Mouse (Mus musculus) urinary bladder, adult 2 months (tissue): Measurements from ENCODE around the gene Ctnnd1. TPM values are rescaled to one million over a fixed set of nuclear protein-coding genes. Genes with fewer than 3 reads are reported as not detected.

Experiments used
- DNase-seq: peaks from one replicate; pipeline ENCODE4 v3.0.0; 2022; ENCODE audit warnings: low spot score
- polyA plus RNA-seq: library from polyadenylated mRNA; depleted of rRNA; stranded (reverse); fragments of >200 nt; gene quantifications from 2 replicates; pipeline ENCODE4 v1.2.3, GENCODE M21; 2012

Ctnnd1 gene
- polyA plus RNA-seq, 1 experiment, result 85.0 TPM

GRCm38 (mm10) chr2:84647051-84647568 lies 3.5 kb downstream of the Ctnnd1 start:
- DNase-seq, result no peak

DNA sequence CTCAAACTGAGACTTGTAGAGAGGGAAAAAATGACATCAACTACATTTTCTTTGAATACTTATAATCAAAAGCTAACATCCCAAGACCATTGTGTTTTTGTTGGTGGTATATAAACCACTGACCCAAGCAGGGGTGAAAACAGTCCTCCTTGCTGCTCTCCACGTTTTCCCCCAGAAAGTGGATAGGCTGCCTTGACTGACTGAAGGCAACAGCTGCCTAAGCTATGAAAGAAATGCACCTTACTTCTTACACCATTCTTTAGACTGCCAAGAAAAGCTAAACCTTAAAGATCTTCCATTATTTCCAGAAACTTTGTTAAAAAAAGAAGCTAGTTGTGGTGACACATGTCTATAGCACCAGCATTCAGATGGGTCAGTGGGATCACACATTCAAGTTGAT lies 4.4 kb downstream of the Ctnnd1 start:
- no peak for DNase-seq

DNA sequence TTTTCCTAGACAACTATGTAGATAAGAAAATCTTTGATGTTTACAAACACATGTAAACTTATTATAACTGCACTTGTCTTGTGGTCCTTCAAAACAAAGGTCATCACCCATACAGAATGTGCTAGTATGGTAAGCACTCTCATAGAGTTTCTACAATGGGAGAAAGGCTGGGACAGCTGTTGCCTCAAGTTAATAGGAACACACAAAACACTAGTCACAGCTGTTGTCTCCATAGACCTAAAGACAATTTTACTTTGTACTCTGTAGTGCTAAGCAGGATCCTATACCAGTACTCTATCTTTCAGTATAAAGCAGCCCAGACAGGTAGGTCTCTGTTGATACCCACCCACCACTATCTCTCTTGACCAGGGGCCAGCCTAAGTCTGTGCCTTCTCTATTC lies 9.7 kb downstream of the Ctnnd1 start:
- DNase-seq, result no peak

DNA sequence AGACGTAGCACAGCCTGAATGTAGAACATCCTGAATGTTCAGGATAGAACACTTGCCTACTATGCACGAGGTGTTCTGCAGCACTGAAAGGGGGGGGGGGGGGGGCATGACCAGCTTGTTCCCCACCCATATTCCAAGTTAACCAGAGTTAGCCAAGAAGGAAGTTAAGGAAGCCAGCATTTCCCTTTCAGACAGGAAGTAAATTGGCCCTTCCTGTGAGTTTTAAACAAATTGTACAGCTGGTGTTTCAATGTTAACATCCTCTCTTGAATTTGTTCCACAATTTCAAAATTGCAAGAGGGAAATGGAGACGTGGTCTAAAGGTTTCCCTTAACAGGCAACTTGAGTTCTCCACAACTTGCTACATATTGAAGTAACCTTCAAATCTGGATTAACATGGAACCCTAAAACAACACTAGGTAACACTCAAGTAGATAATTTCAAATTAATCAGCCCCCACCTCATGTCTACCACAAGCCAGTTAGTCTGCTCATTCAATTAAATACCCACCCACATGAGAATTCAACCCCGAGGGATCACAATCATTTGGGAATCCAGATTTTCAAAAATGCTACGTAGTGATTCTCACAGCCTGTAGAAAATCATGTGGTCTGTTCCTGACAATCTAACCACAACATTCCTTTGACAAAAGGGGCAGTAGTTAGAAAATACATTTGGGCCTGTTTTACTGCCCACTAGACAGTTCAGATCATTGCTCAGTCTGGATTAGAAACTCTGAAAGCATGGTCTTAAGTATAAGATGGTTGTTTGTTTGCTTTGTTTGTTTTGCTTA lies 11.9 kb downstream of the Ctnnd1 start:
- DNase-seq, result no peak

GRCm38 (mm10) chr2:84637452-84638165 lies 13.0 kb downstream of the Ctnnd1 start:
- DNase-seq, result no peak

DNA sequence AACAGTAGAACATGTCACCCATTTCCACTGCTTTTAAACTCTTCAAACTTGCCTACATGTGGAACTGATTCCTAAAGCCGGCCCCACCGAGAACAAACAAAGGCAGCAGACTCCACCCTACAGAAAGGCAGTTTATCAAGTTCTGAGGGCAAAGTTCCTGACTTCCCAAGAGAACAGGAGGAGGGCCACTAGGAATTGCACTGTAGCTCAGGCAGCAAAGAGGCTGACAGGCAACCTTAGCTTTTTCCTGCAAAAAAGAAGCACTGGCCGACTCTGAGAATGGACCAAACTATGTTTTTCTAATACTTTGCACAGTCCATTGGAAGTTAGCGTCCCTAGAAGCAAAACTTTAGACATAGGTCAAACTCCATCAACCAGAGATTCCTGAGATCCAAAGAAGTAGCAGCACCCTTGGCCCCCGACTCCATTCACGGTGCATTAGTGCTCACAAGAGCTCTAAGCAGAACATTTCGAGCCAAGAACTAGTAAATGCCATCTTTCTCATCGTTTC lies 14.3 kb downstream of the Ctnnd1 start:
- DNase-seq, result no peak

DNA sequence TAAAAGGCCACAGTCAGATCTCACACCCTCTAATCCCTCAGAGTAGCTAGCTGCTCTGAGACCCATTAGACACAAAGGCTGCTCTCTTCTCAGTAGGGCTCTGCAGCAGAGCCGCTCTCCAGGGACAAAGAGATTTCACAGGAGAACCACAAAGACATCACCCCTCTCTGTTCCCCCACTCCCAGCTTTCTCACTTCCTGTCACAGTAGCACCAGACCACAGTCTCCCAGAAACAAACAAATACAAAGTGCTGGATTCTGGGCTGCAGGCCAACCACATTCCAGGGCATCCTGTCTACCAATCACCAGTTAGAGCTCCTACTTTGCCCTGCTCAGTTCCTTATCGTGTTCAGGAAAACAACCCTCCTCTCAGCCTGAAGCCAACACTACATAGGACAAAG lies 15.0 kb downstream of the Ctnnd1 start:
- DNase-seq, result no peak

GRCm38 (mm10) chr2:84634934-84635482 lies 15.6 kb downstream of the Ctnnd1 start:
- no peak for DNase-seq

DNA sequence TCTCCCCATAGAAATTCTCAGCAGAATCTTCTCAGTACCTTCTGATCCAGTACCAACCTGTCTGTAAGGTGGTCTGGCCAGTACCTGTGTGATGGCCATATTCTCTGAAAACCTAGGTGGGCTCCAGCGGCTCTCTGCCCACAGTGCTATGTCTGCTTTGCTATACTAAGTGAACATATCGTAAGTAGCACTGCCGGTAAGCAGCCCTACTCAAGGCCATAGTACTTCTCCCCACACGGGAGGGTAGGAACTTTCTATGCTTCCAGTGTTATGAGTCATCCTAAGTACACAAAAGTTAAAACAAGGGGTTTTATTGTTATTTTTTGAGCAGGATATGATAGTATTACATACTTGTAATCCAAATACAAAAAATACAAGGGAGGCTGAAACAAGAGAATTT lies 16.6 kb downstream of the Ctnnd1 start:
- no peak for DNase-seq

DNA sequence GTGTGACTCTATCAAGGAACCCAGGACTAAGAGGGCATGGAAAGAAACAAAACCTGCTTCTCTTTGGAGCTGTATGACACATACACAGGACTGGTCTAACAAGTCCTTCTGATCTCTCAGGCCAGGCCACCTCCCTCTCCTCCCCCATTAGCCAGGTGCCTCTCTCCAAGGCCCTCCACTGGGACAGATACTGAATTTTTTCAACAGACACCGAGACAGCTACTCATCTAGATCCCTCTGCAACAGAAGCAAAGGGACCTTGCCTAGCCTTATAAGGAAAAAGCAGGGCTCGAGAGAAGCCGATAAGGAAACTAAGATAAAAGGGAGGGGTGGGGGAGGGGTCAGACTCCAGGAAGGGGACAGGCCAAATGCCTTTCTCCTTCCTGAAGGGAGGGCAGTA lies 17.6 kb downstream of the Ctnnd1 start:
- DNase-seq, result no peak

DNA sequence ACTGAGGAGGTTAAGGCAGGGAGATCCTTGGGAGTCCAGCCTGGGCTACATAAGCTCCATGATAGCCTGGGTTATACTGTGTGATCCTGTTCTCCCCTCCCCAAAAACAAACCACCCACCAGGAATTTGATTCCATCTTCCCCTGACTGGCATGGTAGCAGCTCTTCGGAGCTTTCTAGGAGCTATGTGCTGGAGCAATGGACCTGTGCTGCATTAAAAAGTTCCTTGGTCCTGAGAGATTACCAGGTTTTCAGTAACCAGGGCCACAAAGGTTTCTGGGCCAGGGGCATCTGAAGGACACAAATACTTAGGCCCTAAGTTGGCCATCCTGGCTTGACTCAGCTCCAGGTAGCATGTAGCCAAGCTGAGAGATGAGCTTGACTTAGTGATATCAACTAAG lies 18.6 kb downstream of the Ctnnd1 start:
- no peak for DNase-seq

- DNase-seq, result no peak
These were observed 23.5 kb downstream of the Ctnnd1 start for GRCm38 (mm10) chr2:84627036-84627435.

GRCm38 (mm10) chr2:84626366-84626975 lies 24.1 kb downstream of the Ctnnd1 start:
- DNase-seq, result no peak

- DNase-seq, result no peak
These were observed 26.4 kb downstream of the Ctnnd1 start for GRCm38 (mm10) chr2:84624201-84624600.

GRCm38 (mm10) chr2:84623428-84624119 lies 27.0 kb downstream of the Ctnnd1 start:
- DNase-seq, result no peak

DNA sequence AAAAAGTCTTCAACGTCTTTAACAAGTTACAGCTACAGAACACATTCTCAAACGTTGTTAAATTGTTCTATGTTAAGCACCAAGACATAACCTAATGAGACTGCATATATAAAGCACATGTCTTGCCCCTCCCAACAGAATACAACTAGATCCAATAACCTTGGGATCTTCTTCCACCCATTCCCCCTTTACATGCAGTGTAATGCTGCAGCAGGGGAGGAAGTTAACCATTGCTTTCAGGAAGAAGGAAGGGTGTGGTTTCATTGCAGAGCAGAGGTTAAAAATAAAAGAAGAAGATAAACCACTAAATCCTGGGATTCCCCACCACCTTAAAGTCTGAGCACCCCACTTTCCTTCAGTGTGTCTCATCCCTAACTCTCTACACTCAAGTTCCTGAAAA lies 27.9 kb downstream of the Ctnnd1 start:
- DNase-seq, result no peak

- no peak for DNase-seq
These were observed 30.8 kb downstream of the Ctnnd1 start for GRCm38 (mm10) chr2:84619646-84620340.

DNA sequence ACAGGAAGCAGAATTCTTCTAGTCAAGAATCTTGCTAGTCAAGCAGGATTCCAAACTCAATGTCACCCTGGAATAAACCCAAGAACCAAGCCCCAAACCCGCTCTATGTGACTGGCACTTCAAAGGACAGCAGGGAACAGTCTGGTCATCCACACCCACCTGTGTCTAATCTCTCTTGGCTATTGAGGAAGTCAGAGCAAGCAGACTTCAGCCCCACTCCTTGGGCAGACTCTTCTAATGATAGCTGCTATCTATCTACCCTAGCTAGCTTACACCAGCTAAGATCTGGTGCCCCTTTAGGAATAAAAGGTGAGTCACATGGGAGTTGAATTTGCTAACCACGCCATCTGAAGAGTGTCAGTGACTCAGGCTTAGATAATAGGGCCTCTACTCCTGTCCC lies 31.7 kb downstream of the Ctnnd1 start:
- DNase-seq, result no peak

GRCm38 (mm10) chr2:84617637-84618515 lies 32.7 kb downstream of the Ctnnd1 start:
- no peak for DNase-seq

DNA sequence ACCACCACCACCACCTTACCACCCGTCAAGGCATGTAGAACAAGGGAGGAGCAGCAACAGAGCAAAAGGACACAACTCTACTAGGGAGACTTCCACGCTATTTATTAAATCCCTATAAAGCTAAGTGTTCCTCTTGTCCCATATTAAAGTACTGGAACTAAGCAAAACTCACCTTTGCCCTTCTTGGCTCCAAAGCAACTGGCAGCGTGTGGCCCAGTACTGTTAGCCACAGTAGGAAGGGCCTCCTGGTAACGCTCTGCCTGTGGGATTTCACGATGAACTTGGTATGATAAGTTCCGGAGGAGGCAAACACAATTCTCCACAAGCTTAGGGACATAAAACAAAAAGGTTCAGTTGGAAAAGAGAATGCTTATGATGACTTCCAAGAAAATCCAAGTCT lies 37.8 kb downstream of the Ctnnd1 start:
- no peak for DNase-seq
